Mouse (Mus musculus): ENCODE measurements around the gene Fra10ac1. TPM values are rescaled to one million over a fixed set of nuclear protein-coding genes. Genes with fewer than 3 reads are reported as not detected.

The Fra10ac1 gene
- total RNA-seq, 1 experiment from 2014 or later = 45.1 TPM

DNA sequence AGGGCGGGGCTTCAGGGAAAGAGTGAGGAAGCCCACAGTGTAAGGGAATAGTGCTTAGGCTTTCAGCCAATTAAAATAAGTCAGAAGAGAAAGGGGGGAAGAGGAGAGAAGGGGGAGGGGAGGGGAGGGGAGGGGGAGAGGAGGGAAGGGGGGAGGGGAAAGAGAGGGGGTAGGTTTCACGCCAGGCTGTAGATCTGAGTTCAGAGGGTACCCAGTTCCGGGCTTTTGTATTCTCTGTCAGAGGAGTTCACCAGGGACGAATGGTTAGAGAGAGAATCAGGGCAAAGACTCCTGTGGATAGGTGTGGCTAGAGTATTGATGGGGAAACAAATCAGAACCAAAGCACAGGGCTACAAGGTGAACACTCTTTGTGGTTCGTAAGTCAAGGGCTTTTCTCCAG is 12.6 kb upstream of the Fra10ac1 start:
- no peak for ATAC-seq (replicated peaks; ENCODE audit: low read depth, poor library complexity, severe bottlenecking)

DNA sequence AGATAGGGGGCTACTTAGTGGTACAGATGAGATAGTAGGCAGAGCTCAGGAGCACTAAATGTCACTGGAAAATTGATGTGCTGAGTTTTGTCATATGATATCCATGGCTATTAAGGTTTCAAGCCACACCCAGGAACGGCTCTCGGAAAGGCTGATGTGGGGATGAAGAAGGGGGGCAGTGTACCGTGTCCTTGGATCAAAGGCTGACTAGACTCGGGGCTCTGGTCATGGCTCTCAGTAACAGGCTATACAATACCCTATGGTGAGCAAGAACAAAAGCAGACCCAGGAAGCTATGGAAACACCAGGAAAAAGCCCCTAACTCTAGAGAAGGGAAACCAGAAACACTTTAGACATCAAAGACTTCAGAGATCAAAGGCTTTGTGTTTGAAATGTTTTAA is 8.6 kb upstream of the Fra10ac1 start:
- ATAC-seq (replicated peaks; ENCODE audit: low read depth, poor library complexity, severe bottlenecking) = no peak

GRCm38 (mm10) chr19:38232087-38232486 is 8.1 kb upstream of the Fra10ac1 start:
- ATAC-seq (replicated peaks; ENCODE audit: low read depth, poor library complexity, severe bottlenecking) = no peak

- ATAC-seq (replicated peaks; ENCODE audit: low read depth, poor library complexity, severe bottlenecking) = no peak
Measured at GRCm38 (mm10) chr19:38228699-38229098, 4.7 kb upstream of the Fra10ac1 start.

DNA sequence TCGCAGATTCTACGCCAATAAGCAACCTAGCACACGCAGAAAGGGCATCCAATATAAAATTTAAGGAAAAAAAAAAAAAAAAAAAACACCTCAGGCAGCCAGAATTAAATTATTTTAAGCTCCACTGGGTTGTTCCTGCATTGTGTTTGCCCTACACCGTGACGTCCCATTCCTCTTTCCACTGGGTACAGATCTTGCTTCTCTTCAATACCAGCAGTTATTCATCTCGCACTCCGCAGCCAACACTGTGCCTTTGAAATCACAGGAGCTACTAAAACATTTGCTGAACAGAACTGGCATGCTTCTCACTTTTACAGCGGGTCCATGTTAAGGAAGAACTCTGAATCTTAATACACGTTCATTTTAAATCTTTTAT is 717 bp upstream of the Fra10ac1 start:
- ATAC-seq (replicated peaks; ENCODE audit: low read depth, poor library complexity, severe bottlenecking) = no peak

DNA sequence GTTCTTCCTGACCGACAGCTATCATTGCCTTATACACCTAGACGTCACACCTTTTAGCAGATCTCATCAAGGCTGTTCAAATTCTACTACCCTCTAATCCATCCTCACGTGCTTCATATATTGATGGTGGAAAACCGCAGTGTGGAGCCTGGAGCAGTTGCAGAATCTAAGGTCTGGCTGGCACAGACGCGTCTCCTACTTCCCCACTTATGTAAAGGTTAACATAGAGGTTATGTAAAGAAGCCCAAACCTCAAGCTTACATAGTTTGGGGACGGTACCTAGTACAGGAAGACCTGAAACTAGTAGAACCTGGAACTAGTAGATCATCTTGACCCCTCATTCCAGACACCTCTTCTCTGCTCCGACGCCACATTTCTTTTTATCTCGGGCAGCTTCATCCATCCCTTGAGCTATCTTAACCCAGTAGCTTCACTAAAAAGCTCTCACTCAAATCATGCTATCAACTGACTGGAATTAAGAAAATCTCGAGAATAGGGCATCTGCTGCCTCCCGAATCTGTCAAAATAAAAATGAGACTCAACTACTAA is 526 bp downstream of the Fra10ac1 start:
- peak; percentile 45 for ATAC-seq (replicated peaks; ENCODE audit: low read depth, poor library complexity, severe bottlenecking)

DNA sequence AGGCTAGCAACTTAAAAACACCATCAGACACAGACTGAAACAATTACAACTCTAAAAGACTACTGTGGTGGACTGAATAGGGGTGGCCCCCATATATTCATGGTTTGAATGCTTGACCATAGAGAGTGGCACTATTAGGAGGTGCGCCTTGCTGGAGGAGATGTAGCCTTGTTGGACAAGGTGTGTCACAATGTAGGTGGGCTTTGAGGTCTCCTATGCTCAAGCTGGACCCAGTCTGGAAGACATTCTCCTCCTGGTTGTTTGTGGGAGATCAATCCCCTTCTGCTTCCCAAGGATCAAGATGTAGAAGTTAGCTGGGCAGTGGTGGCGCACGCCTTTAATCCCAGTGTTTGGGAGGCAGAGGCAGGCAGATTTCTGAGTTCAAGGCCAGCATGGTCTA is 6.3 kb downstream of the Fra10ac1 start:
- no peak for ATAC-seq (replicated peaks; ENCODE audit: low read depth, poor library complexity, severe bottlenecking)

DNA sequence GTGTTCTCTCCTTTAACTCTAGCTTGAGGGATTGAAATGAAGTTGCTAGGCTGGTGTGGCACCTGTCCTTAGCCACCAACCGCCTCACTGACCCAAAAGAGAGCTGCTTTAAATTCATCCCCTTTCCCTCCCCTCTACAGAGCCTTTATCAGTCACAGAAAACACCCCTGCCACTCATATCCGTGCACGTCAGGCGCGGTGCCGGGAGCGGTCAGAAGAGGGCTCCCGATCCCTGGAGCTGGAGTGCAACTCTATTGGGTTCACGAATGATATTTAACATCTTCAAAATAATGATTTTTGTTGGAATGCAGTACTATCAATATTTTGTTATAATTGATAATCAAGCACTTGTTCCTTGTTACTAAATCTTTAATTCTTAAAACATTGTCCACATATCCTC is 17.3 kb downstream of the Fra10ac1 start:
- no peak for ATAC-seq (replicated peaks; ENCODE audit: low read depth, poor library complexity, severe bottlenecking)

DNA sequence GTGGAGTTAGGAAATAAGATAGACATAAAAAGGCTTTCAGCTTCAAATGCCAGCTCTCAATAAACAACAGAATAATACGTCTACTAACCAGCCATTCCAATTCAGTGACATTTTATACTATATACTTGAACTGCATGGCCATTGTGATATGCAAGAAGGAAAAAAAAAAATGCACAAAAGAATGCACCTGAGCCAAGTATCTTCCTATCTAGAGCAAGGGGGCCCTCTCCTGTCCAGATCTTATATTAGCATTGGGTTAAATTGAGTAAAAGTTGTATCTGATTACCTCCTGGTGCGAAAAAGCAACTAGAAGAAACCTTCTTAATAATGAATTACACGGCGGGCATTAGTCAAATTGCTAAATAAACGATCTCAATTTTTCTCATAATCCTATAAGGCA is 25.2 kb downstream of the Fra10ac1 start:
- no peak for ATAC-seq (replicated peaks; ENCODE audit: low read depth, poor library complexity, severe bottlenecking)

GRCm38 (mm10) chr19:38195245-38195644 is 28.7 kb downstream of the Fra10ac1 start:
- ATAC-seq (replicated peaks; ENCODE audit: low read depth, poor library complexity, severe bottlenecking) = no peak

- no peak for ATAC-seq (replicated peaks; ENCODE audit: low read depth, poor library complexity, severe bottlenecking)
Measured at GRCm38 (mm10) chr19:38191446-38191845, 32.5 kb downstream of the Fra10ac1 start.

DNA sequence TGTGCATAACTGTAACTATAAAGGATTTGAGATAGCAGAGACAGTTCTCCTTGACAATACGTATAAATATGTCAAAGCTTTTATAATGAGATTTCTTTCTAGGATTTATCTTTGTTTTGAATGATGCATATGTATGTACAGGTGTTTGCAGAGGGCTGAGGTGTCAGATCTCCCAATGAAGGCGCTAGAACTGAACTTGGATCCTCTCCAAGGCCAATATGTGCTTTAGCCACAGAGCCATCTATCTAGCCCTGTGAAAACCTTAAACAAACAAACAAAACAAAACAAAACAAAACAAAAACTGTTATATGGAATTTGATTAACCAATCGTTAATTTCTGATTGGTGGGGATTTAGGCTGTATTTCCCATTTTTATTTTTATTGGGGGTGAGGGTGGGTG is 33.4 kb downstream of the Fra10ac1 start:
- no peak for ATAC-seq (replicated peaks; ENCODE audit: low read depth, poor library complexity, severe bottlenecking)

- ATAC-seq (replicated peaks; ENCODE audit: low read depth, poor library complexity, severe bottlenecking) = no peak
Measured at GRCm38 (mm10) chr19:38187345-38187680, 36.6 kb downstream of the Fra10ac1 start.

- no peak for ATAC-seq (replicated peaks; ENCODE audit: low read depth, poor library complexity, severe bottlenecking)
Measured at GRCm38 (mm10) chr19:38186631-38187344, 37.2 kb downstream of the Fra10ac1 start.

- no peak for ATAC-seq (replicated peaks; ENCODE audit: low read depth, poor library complexity, severe bottlenecking)
Measured at GRCm38 (mm10) chr19:38179675-38180074, 44.3 kb downstream of the Fra10ac1 start.

- no peak for ATAC-seq (replicated peaks; ENCODE audit: low read depth, poor library complexity, severe bottlenecking)
Measured at GRCm38 (mm10) chr19:38164633-38165032, 59.3 kb downstream of the Fra10ac1 start.

- ATAC-seq (replicated peaks; ENCODE audit: low read depth, poor library complexity, severe bottlenecking) = no peak
Measured at GRCm38 (mm10) chr19:38161648-38162354, 62.2 kb downstream of the Fra10ac1 start.

GRCm38 (mm10) chr19:38156243-38156642 is 67.7 kb downstream of the Fra10ac1 start:
- ATAC-seq (replicated peaks; ENCODE audit: low read depth, poor library complexity, severe bottlenecking) = no peak

GRCm38 (mm10) chr19:38143540-38144271 is 80.2 kb downstream of the Fra10ac1 start:
- peak; percentile 74 for ATAC-seq (replicated peaks; ENCODE audit: low read depth, poor library complexity, severe bottlenecking)

All from common myeloid progenitor, adult 5-6 weeks (primary cell).